Mouse (Mus musculus) bone marrow macrophage, adult 2 months (primary cell): Measurements from ENCODE around the gene Dcst2.

Source experiments
- CTCF ChIP-seq: IDR thresholded peaks from 2 replicates; pipeline ENCODE4 v1.5.1; 2012; ENCODE audit warnings: low read depth, mild to moderate bottlenecking, low read length, moderate library complexity
- POLR2A ChIP-seq: IDR thresholded peaks from 2 replicates; pipeline ENCODE4 v1.6.1; 2012; ENCODE audit warnings: mild to moderate bottlenecking, low read depth, low read length, borderline replicate concordance

GRCm38 (mm10) chr3:89382950-89383349, 21.2 kb downstream of the Dcst2 start:
- TF ChIP-seq POLR2A (no peak), CTCF (no peak)
